Mouse (Mus musculus) forebrain, embryonic 12.5 days (tissue): Measurements from ENCODE around the gene Tbx21. TPM values are rescaled to one million over a fixed set of nuclear protein-coding genes. Genes with fewer than 3 reads are reported as not detected.
A peak's percentile ranks its signal among the peaks of the same experiment; 100 is the strongest.

ENCODE experiments used
- ATAC-seq: fragments of 200-750 bp; cut with Nextera tagmentation; 2 replicates; pipeline ENCODE4 v1.8.0; 2017; ENCODE audit warnings: moderate TSS enrichment; ENCODE audit not compliant: low FRiP score
- H3K27ac ChIP-seq: fragments of 300-500 bp; sonication (generic); 2 replicates; pipeline ENCODE4 v1.5.1; 2016; ENCODE audit warnings: mild to moderate bottlenecking
- H3K27me3 ChIP-seq: fragments of 300-500 bp; sonication (generic); 2 replicates; pipeline ENCODE4 v1.6.1; 2016; ENCODE audit warnings: mild to moderate bottlenecking
- H3K36me3 ChIP-seq: fragments of 300-500 bp; sonication (generic); replicated peaks from 2 replicates; pipeline ENCODE4 v1.6.1; 2016; ENCODE audit warnings: mild to moderate bottlenecking
- H3K4me1 ChIP-seq: fragments of 300-500 bp; sonication (generic); 2 replicates; pipeline ENCODE4 v1.6.1; 2016
- H3K4me2 ChIP-seq: fragments of 300-500 bp; sonication (generic); 2 replicates; pipeline ENCODE4 v1.6.1; 2016; ENCODE audit warnings: mild to moderate bottlenecking, moderate library complexity
- H3K4me3 ChIP-seq: fragments of 300-500 bp; sonication (generic); replicated peaks from 2 replicates; pipeline ENCODE4 v1.5.1; 2016; ENCODE audit warnings: mild to moderate bottlenecking
- H3K9ac ChIP-seq: fragments of 300-500 bp; sonication (generic); 2 replicates; pipeline ENCODE4 v1.6.1; 2016; ENCODE audit warnings: mild to moderate bottlenecking
- H3K9me3 ChIP-seq: fragments of 300-500 bp; sonication (generic); 2 replicates; pipeline ENCODE4 v1.6.1; 2016
- WGBS: fragments of 180-500 bp; shearing (Covaris S2); methylation state at CpG from one replicate; pipeline ENCODE4 v1.1.7; 2016; 5-methylcytosine and 5-hydroxymethylcytosine counted together
- polyA plus RNA-seq: library from polyadenylated mRNA; unstranded; fragments of >200 nt; fragmentation: Nextera tagmentation; extraction: Ambion mirVana; gene quantifications from 2 replicates; pipeline ENCODE4 v1.2.1, GENCODE M21; 2016

Gene Tbx21
- polyA plus RNA-seq = 0.19 and 0.33 TPM in 2 replicates

DNA sequence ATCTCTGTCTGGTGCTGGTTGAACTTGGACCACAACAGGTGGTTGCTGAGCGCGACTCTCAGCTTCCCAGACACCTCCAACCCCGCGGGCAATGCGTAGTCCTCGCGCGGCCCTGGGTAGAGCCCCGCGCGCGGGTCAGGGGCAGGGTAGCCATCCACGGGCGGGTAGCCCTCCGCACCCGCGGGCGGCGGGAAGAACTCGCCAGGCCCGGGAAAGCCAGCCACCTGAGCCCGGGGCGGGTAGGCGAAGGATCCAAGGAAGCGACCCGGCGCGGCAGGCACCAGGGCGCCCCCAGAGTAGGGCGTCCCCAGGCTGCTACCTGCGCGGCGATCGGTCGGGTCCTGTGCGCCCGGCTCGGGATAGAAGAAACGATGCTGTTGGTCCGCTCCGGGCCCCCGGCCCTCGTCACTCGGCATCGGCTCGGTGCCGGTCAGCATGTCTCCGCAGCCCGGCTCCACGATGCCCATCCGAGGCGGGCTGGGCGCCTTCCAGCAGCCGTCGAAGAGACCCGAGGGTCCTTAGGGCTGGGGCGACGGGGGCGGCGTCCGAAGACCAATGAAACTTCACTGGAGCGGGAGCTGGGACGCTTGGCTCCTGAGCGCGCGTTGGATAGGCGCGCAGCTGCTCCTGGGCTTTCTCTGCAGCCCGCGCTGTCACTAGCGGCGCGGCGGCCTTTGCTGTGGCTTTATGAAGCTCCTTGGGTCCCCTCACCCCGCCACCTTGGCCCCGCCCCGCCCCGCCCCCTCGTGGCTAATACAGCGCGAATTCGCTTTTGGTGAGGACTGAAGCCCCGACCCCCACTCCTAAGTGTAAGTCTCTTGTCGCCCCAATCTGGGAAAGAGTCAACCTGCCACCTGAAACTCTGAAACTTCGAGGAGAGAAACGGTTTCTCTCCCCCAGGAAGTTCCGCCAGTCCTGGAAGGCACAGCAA lies at the start of gene Tbx21:
TSS of gene Tbx21 (minus strand) at position 661 of the 931 bp plus-strand sequence.
- Histone ChIP-seq H3K36me3 (no peaks in the 10 kb centered on the region), H3K9me3 (no peaks in the 10 kb centered on the region), H3K4me2 (peak within 1 kb of the TSS; percentile 69), H3K27ac (no peak within 1 kb of the TSS), H3K27me3 (peaks cover 88% of the 10 kb centered on the region), H3K9ac (peak within 1 kb of the TSS; percentile 42; the same call in 1 of the 2 replicates), H3K4me3 (peak within 1 kb of the TSS; percentile 41), H3K4me1 (peaks cover 21% of the 10 kb centered on the region)
- WGBS = under 1% methylated on average over 86 of the region's 87 CpGs
- ATAC-seq = no peak

DNA sequence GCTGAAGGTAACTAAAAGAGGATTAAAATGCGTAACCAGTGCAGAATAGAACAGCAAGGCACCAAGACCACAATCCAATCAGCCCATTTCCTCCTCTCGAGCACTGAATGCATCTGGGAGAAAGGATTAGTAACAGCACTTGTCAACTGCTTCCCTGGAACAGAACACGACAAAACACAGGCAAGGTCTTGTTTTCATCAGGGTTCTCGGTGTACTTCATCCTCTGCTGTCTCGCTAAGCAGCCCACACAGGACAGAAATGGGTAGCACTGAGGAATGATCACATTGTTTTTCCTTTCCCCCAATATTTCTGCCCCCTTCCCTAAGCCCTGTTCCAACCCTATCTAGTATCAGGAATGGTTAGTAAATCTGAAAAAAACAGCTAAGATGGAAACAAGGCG lies 45.2 kb upstream of the Tbx21 start:
- Histone ChIP-seq H3K27ac (no peak overlapping the region), H3K4me3 (no peak overlapping the region), H3K36me3 (peaks cover 94% of the 10 kb centered on the region), H3K4me1 (no peaks in the 10 kb centered on the region), H3K9ac (no peak overlapping the region), H3K9me3 (no peaks in the 10 kb centered on the region), H3K27me3 (no peaks in the 10 kb centered on the region), H3K4me2 (no peak overlapping the region)
- no peak for ATAC-seq
- WGBS = 62% methylated on average over 6 of the region's 6 CpGs

DNA sequence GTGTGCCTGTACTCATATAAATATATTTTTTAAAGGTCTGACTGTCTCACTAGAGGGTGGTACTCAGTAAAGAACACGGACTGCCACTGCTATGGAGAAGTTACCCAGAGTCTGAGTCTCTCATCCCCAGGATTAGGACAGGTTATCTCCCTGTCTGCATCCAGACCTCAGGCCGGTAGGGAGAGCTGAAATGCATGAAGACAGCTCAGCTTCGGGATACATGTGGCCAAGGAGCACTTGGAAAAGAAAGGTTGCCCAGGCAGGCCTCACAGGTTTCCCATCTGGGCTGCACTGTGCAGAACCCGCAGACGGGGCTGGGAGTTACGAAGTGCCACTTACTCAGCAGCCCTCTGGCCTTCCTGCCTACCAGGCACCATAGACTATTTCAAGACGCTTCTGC lies 41.9 kb upstream of the Tbx21 start:
- WGBS = 85% methylated on average over 7 of the region's 7 CpGs

DNA sequence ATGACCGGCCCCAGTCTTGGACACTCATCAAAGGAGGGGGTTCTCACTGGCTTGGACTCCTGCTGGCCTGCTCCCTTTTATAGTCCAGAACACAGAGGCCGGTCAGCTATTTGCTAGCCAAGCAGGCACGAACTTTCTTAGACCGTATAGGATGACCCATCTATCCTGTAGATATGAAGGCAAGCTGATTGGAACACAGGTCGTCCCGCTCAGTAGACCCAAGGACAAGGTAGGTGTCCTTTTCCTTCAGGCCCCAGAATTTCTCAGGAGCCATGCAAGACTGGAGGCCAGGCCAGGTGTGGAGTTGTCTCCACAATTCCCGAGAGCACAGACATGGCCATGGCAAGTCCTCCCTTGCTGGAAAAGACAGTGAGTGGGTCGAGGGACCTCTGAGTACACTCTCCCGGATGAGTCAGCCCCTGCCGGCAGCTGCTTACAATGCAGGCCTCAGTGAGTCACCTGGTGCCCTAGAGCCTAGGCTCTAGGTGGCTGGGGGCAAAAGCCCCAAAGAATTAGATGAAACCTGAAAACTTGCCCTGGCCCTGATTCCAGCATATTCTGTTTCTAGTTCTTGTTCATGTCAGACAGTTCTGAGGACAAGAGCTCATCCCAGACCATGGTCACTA lies 37.6 kb upstream of the Tbx21 start:
- Histone ChIP-seq H3K36me3 (peaks cover 37% of the 10 kb centered on the region), H3K9ac (peak overlapping the region; percentile 86; the same call in 1 of the 2 replicates), H3K9me3 (no peaks in the 10 kb centered on the region), H3K27me3 (peaks cover 19% of the 10 kb centered on the region; the same call in 1 of the 2 replicates), H3K4me1 (peaks cover 37% of the 10 kb centered on the region), H3K4me3 (no peak overlapping the region), H3K4me2 (peak overlapping the region; percentile 89; the same call in 1 of the 2 replicates), H3K27ac (peak overlapping the region; percentile 92; the same call in 1 of the 2 replicates)
- WGBS = 20% methylated on average over 10 of the region's 10 CpGs
- no peak for ATAC-seq

More for the DNA sequence above, 41.9 kb upstream of the Tbx21 start:
- peaks cover 11% of the 10 kb centered on the region for H3K4me1 ChIP-seq
- H3K9ac ChIP-seq = no peak overlapping the region
- H3K27ac ChIP-seq = no peak overlapping the region
- H3K36me3 ChIP-seq = peaks cover 68% of the 10 kb centered on the region
- no peak overlapping the region for H3K4me2 ChIP-seq
- no peak overlapping the region for H3K4me3 ChIP-seq
- H3K27me3 ChIP-seq = 0 out of 2 replicates have a peak, but pooled peaks cover 3% of the 10 kb centered on the region
- ATAC-seq = no peak
- H3K9me3 ChIP-seq = no peaks in the 10 kb centered on the region

DNA sequence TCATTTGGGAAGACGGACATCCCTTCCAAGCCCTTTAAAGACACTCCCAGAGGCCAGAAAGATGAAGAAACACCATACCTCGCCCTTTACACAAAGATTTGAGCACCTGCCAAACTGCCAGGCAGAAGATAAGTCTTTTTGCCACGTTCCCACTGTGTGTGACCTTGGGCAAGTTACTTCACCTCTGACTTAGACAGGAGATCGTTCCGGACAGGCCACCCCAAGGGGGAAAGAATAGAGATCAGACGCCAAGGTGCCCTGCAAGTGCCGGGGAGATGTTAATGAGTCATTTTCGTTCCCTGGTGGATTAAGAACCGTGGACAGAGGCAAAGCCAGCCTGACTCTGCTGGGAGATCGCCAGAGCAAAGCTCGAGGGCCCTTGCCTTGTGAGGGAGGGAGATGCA lies 36.9 kb upstream of the Tbx21 start:
- Histone ChIP-seq H3K36me3 (peaks cover 33% of the 10 kb centered on the region), H3K4me2 (peak overlapping the region; percentile 89), H3K27ac (peak overlapping the region; percentile 92; the same call in 1 of the 2 replicates), H3K9me3 (no peaks in the 10 kb centered on the region), H3K9ac (peak overlapping the region; percentile 86), H3K27me3 (peaks cover 23% of the 10 kb centered on the region; the same call in 1 of the 2 replicates), H3K4me3 (peak overlapping the region; percentile 80), H3K4me1 (peaks cover 37% of the 10 kb centered on the region)
- under 1% methylated on average over 11 of the region's 11 CpGs for WGBS
- no peak for ATAC-seq

DNA sequence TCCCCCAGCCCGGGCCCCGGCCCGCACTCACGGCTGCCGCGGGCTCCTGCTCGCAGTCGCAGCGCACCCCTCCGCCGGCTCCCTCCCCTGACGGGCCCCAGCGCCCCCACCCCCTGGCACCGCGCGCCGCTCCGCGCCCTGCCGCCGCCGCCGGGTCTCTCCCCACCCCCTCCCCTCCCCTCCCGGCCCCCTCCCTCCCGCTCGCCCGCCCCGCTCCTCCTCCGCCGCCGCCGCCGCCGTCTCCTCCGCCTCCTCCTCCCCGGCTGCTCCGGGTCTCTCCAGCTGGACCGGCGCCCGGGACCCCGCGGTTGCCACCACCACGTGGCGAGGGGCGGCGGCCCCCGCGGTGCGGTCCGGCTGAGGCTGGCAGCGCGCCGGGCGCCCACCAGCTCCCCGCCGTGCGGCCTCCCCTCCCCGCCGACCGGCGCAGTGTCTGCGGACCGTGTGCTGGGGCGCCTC lies 36.2 kb upstream of the Tbx21 start, which contains the start of gene Tbkbp1:
TSS of gene Tbkbp1 (minus strand) at position 153 of the 459 bp plus-strand sequence.
- Histone ChIP-seq H3K4me2 (peak within 1 kb of the TSS; percentile 89), H3K27ac (peak within 1 kb of the TSS; percentile 92), H3K36me3 (peaks cover 31% of the 10 kb centered on the region), H3K27me3 (peaks cover 23% of the 10 kb centered on the region; the same call in 1 of the 2 replicates), H3K4me3 (peak within 1 kb of the TSS; percentile 80), H3K9ac (peak within 1 kb of the TSS; percentile 86), H3K4me1 (peaks cover 40% of the 10 kb centered on the region), H3K9me3 (no peaks in the 10 kb centered on the region)
- peak; percentile 53 for ATAC-seq
- WGBS = under 1% methylated on average over 27 of the region's 64 CpGs

DNA sequence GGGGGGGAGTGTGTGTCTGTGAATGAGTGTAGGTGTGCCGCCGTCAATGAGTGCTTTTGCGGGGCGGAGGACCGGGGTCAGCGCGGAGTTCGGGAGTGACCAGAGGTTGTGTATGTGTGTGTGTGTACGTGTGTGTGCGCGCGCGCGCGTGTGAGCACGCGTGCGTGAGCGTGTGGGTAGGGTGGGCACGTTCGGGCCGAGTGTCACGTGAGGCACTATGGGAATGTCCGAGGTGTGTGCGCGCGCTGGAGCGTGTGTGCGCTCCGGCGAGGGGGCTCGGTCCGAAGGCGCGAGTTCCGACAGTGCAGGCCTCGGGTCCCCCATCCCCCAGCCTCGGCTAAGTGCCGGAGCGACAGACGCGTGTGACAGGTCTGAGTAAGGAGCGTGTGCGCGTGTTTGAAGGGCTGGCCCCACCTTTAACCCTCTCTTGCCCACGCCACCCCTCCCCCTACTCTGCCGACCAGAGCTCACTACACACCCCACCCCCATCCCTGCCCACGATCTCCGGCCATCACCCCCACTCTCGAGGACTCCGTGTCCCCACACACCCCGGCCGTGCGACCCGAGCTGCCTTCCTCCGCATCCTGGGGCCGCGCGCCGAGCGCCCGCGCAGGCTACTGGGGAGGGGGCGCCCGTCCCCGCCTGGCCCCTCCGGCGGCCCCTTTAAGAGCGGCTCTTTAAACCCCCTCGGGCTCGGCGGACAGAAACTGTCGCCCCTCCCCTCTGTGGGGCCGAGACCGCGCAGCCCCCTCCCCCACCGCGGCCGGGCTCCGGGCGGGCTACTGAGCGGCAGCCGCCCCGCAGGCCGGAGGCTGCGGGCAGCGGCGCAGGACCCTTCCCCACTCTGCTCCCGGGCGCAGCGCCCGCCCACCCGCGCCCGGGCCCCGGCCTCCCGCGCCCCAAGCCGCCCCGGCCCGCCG lies 35.5 kb upstream of the Tbx21 start:
- Histone ChIP-seq H3K9ac (peak overlapping the region; percentile 86), H3K4me3 (peak overlapping the region; percentile 80), H3K36me3 (peaks cover 31% of the 10 kb centered on the region), H3K4me2 (peak overlapping the region; percentile 89), H3K27ac (peak overlapping the region; percentile 92), H3K4me1 (peaks cover 41% of the 10 kb centered on the region), H3K27me3 (peaks cover 23% of the 10 kb centered on the region; the same call in 1 of the 2 replicates), H3K9me3 (no peaks in the 10 kb centered on the region)
- whole genome bisulfite sequencing = under 1% methylated on average over 83 of the region's 102 CpGs
- peak; percentile 83 for ATAC-seq

DNA sequence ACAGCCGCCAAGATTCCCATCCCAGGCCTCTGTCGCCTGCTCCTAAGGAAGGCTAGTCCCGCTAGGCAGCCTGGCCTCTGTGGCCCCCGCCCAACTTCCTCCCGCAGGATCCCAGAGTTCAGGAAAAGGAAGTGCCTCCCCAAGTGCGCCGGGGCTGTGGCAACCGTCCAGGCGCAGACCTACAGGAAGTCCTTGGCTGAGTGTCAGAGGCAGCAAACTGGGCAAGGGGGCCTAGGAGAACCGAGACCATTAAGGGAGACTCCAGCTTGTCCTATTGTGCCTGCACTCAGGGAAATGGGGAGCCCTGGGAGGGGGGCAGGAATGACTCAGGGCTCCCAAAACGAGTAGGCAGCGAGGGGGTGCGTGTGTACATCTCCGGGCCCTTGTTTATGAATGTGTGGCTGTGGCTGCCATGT lies 34.9 kb upstream of the Tbx21 start:
- peak overlapping the region; percentile 86 for H3K9ac ChIP-seq
- H3K9me3 ChIP-seq = no peaks in the 10 kb centered on the region
- H3K36me3 ChIP-seq = peaks cover 28% of the 10 kb centered on the region
- peak; percentile 6; the same call in 1 of the 2 replicates for ATAC-seq
- peaks cover 41% of the 10 kb centered on the region for H3K4me1 ChIP-seq
- WGBS = 7% methylated on average over 14 of the region's 14 CpGs
- peaks cover 23% of the 10 kb centered on the region; the same call in 1 of the 2 replicates for H3K27me3 ChIP-seq
- peak overlapping the region; percentile 80 for H3K4me3 ChIP-seq
- H3K4me2 ChIP-seq = peak overlapping the region; percentile 89
- H3K27ac ChIP-seq = peak overlapping the region; percentile 92

DNA sequence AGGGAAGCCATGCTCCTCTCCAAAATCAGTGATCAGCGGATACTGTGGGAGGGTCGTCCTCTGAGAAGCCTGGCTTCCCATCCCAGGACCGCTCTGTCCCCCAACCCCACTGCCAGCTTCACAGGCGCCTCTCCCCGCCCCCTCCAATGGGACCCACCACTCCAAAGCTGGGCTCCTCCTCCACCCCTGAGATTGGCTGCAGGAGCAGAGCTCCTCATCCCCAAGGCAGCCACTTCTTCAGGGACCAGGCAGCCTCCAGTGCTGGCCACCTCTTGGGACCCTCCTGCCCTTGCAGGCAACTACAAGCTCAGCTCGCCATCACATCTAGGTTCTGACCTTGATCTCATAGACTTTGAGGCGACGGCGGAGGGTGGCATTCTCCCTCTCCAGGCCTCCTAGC lies 33.9 kb upstream of the Tbx21 start:
- Histone ChIP-seq H3K4me1 (peaks cover 41% of the 10 kb centered on the region), H3K9me3 (no peaks in the 10 kb centered on the region), H3K27ac (peak overlapping the region; percentile 92; the same call in 1 of the 2 replicates), H3K4me3 (0 out of 2 replicates have a peak overlapping the region, but pooled peaks have one; percentile 80), H3K4me2 (peak overlapping the region; percentile 89), H3K36me3 (peaks cover 30% of the 10 kb centered on the region), H3K27me3 (peaks cover 23% of the 10 kb centered on the region; the same call in 1 of the 2 replicates), H3K9ac (no peak overlapping the region; the same call in 1 of the 2 replicates)
- ATAC-seq = no peak
- WGBS = 21% methylated on average over 9 of the region's 9 CpGs

DNA sequence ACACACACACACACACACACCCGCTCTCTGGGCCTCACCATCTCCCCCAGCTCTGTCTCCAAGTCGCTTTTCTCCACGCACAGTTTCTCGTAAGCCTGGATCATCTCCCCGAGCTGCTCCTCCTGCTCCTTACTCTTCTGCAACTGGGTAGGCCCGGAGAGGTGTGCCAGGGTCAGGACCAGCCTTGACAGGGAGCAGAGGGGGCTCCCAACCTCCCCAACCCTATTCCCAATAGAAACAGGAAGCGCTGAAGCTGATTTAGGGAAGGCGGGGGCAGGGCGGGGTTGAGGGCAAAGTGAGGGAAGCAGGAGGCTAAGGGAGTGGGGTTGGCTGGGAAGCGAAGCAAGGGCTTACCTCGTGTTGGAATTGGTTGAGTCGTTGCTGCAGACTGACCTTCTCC lies 33.5 kb upstream of the Tbx21 start:
- peaks cover 32% of the 10 kb centered on the region for H3K36me3 ChIP-seq
- H3K9ac ChIP-seq = no peak overlapping the region
- H3K9me3 ChIP-seq = no peaks in the 10 kb centered on the region
- no peak overlapping the region for H3K4me3 ChIP-seq
- peaks cover 23% of the 10 kb centered on the region; the same call in 1 of the 2 replicates for H3K27me3 ChIP-seq
- WGBS = 42% methylated on average over 10 of the region's 12 CpGs
- ATAC-seq = no peak
- H3K4me2 ChIP-seq = peak overlapping the region; percentile 89; the same call in 1 of the 2 replicates
- H3K4me1 ChIP-seq = peaks cover 41% of the 10 kb centered on the region
- H3K27ac ChIP-seq = no peak overlapping the region

DNA sequence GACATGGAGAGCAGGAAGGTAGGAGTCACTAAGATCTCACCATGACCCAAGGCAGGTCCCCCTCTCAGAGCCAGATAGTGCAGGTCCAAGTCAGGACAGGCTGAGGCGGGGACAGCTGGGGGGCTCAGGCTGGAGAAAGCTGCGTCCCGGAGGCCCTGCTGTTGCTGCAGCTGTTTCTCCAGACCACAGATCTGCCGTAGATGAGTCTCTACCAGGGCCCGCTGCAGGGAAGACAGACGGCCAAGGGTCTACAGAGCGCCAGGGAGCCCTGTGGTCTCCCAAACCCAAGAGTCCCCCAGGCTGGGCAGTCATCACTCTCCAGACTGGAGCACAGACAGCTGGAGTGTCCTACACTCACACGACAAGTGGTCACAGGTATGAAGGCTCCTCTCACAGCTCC lies 32.2 kb upstream of the Tbx21 start:
- Histone ChIP-seq H3K4me2 (no peak overlapping the region), H3K27me3 (peaks cover 23% of the 10 kb centered on the region; the same call in 1 of the 2 replicates), H3K9ac (no peak overlapping the region), H3K9me3 (no peaks in the 10 kb centered on the region), H3K4me1 (peaks cover 34% of the 10 kb centered on the region), H3K36me3 (peaks cover 32% of the 10 kb centered on the region), H3K4me3 (no peak overlapping the region), H3K27ac (no peak overlapping the region)
- ATAC-seq = no peak
- 81% methylated on average over 8 of the region's 8 CpGs for WGBS
